Mouse (Mus musculus): Measurements from ENCODE around the gene Neurl1b. TPM values are rescaled to one million over a fixed set of nuclear protein-coding genes. Genes with fewer than 3 reads are reported as not detected.

The Neurl1b gene
- polyA plus RNA-seq, 1 experiment: not detected

- TF ChIP-seq POLR2A (IDR thresholded peaks at IDR 0.05; ENCODE audit: insufficient read depth, low read depth, low read length): no peak
- no peak for TF ChIP-seq CTCF (IDR thresholded peaks at IDR 0.05; ENCODE audit: insufficient read depth, low read depth, low read length)
- Histone ChIP-seq H3K27ac (ENCODE audit: insufficient read depth, low read depth, low read length) (no peak overlapping the region), H3K4me1 (ENCODE audit: control insufficient read depth, insufficient read depth, low read length) (no peaks in the 10 kb centered on the region), H3K4me3 (ENCODE audit: insufficient read depth, low read depth, low read length) (no peak overlapping the region)
- 55% methylated on average over 2 of the region's 2 CpGs for WGBS
These were observed 76.3 kb downstream of the Neurl1b start for GRCm38 (mm10) chr17:26490910-26491309.

- Histone ChIP-seq H3K4me3 (ENCODE audit: insufficient read depth, low read depth, low read length) (no peak overlapping the region), H3K27ac (ENCODE audit: insufficient read depth, low read depth, low read length) (no peak overlapping the region), H3K4me1 (ENCODE audit: control insufficient read depth, insufficient read depth, low read length) (0 out of 2 replicates have a peak, but pooled peaks cover under 1% of the 10 kb centered on the region)
- no peak for TF ChIP-seq POLR2A (IDR thresholded peaks at IDR 0.05; ENCODE audit: insufficient read depth, low read depth, low read length)
- TF ChIP-seq CTCF (IDR thresholded peaks at IDR 0.05; ENCODE audit: insufficient read depth, low read depth, low read length): no peak
- WGBS: 86% methylated on average over 3 of the region's 3 CpGs
These were observed 77.6 kb downstream of the Neurl1b start for GRCm38 (mm10) chr17:26492246-26492645.

- H3K4me1 ChIP-seq (ENCODE audit: control insufficient read depth, insufficient read depth, low read length): peaks cover 3% of the 10 kb centered on the region; the same call in 1 of the 2 replicates
- 88% methylated on average over 4 of the region's 4 CpGs for WGBS
These were observed 80.2 kb downstream of the Neurl1b start for GRCm38 (mm10) chr17:26494642-26495468.

More at GRCm38 (mm10) chr17:26494642-26495468, 80.2 kb downstream of the Neurl1b start:
- Histone ChIP-seq H3K27ac (ENCODE audit: insufficient read depth, low read depth, low read length) (no peak overlapping the region), H3K4me3 (ENCODE audit: insufficient read depth, low read depth, low read length) (no peak overlapping the region)
- no peak for TF ChIP-seq POLR2A (IDR thresholded peaks at IDR 0.05; ENCODE audit: insufficient read depth, low read depth, low read length)
- no peak for TF ChIP-seq CTCF (IDR thresholded peaks at IDR 0.05; ENCODE audit: insufficient read depth, low read depth, low read length)

Other genes starting within 250 kb of the Neurl1b start
- not detected in 2 replicates for gene Pdia2, start 215.7 kb upstream of the Neurl1b start, polyA plus RNA-seq (2012; ENCODE audit: insufficient read depth, insufficient read length, low replicate concordance, missing spikeins)
- gene Rgs11, start 211.9 kb upstream of the Neurl1b start, polyA plus RNA-seq (2012; ENCODE audit: insufficient read depth, insufficient read length, low replicate concordance, missing spikeins): not detected in 2 replicates
- gene Arhgdig, start 207.0 kb upstream of the Neurl1b start, polyA plus RNA-seq (2012; ENCODE audit: insufficient read depth, insufficient read length, low replicate concordance, missing spikeins): not detected in 2 replicates
- gene Fam234a, start 170.6 kb upstream of the Neurl1b start, polyA plus RNA-seq (2012; ENCODE audit: insufficient read depth, insufficient read length, low replicate concordance, missing spikeins): not detected in 2 replicates
- not detected in 2 replicates for gene Luc7l, start 161.9 kb upstream of the Neurl1b start, polyA plus RNA-seq (2012; ENCODE audit: insufficient read depth, insufficient read length, low replicate concordance, missing spikeins)
- not detected in 2 replicates for gene Ergic1, start 146.7 kb downstream of the Neurl1b start, polyA plus RNA-seq (2012; ENCODE audit: insufficient read depth, insufficient read length, low replicate concordance, missing spikeins)
- not detected in 2 replicates for gene Dusp1, start 147.3 kb downstream of the Neurl1b start, polyA plus RNA-seq (2012; ENCODE audit: insufficient read depth, insufficient read length, low replicate concordance, missing spikeins)
- gene Atp6v0e, start 248.4 kb downstream of the Neurl1b start, polyA plus RNA-seq (2012; ENCODE audit: insufficient read depth, insufficient read length, low replicate concordance, missing spikeins): not detected in 2 replicates

Data from olfactory bulb, adult 2 months (tissue).